Mouse (Mus musculus) embryonic fibroblast, embryonic 13.5 days (primary cell): ENCODE results near the gene Htra3.

ENCODE experiments used
- CTCF ChIP-seq: IDR thresholded peaks from 2 replicates; pipeline ENCODE4 v1.5.1; 2011; ENCODE audit warnings: mild to moderate bottlenecking, control low read depth, low read length, moderate library complexity, borderline replicate concordance; ENCODE audit not compliant: insufficient read depth
- POLR2A ChIP-seq: IDR thresholded peaks from 2 replicates; pipeline ENCODE4 v1.6.1; 2011; ENCODE audit warnings: low read depth, mild to moderate bottlenecking, control low read depth, low read length, moderate library complexity

DNA sequence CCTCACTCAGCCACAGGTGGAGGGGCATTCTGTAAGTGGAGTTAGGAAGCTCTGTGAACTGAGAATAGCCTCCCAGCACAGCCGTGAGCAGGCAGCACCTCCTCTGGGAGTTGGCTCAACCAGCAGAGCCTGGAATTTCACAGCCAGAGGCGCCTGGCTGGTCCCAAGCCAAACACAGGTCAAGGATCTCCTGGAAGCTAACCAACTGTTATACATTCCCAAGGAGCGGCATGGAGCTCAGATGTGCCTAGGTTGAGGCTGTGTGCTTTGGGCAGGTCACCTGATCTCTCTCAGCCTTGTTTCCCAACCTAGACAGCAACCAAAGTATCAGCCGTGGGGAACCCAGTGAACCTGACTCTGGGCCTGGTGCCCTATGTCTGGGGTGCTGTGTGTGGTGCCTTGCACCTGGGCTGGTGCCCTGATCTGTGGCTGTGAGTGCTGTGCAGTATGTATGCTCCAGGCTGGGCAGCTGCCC is 5.5 kb downstream of the Htra3 start:
- no peak for TF ChIP-seq CTCF
- TF ChIP-seq POLR2A: no peak
